Mouse (Mus musculus) embryonic facial prominence, embryonic 10.5 days (tissue): ENCODE results near the gene Mcub. TPM values are rescaled to one million over a fixed set of nuclear protein-coding genes. Genes with fewer than 3 reads are reported as not detected.

Experiments used
- DNase-seq: peaks from one replicate; pipeline ENCODE4 v3.0.0-alpha.2; 2017; ENCODE audit warnings: low spot score
- H3K27ac ChIP-seq: fragments of 300-500 bp; sonication (generic); replicated peaks from 2 replicates; pipeline ENCODE4 v1.5.1; 2016; ENCODE audit warnings: mild to moderate bottlenecking
- H3K27me3 ChIP-seq: fragments of 300-500 bp; sonication (generic); replicated peaks from 2 replicates; pipeline ENCODE4 v1.6.1; 2016; ENCODE audit warnings: low read depth, mild to moderate bottlenecking; ENCODE audit not compliant: poor library complexity, severe bottlenecking
- H3K36me3 ChIP-seq: fragments of 300-500 bp; sonication (generic); replicated peaks from 2 replicates; pipeline ENCODE4 v1.6.1; 2016; ENCODE audit warnings: mild to moderate bottlenecking, moderate library complexity
- H3K4me1 ChIP-seq: fragments of 300-500 bp; sonication (generic); 2 replicates; pipeline ENCODE4 v1.6.1; 2016
- H3K4me3 ChIP-seq: fragments of 300-500 bp; sonication (generic); 2 replicates; pipeline ENCODE4 v1.5.1; 2016; ENCODE audit warnings: mild to moderate bottlenecking, moderate library complexity
- H3K9me3 ChIP-seq: fragments of 300-500 bp; sonication (generic); 2 replicates; pipeline ENCODE4 v1.6.1; 2016; ENCODE audit warnings: mild to moderate bottlenecking
- WGBS: fragments of 180-500 bp; shearing (Covaris S2); methylation state at CpG from one replicate; pipeline ENCODE4 v1.1.7; 2016; 5-methylcytosine and 5-hydroxymethylcytosine counted together
- polyA plus RNA-seq: library from polyadenylated mRNA; unstranded; fragments of >200 nt; fragmentation: Nextera tagmentation; extraction: Ambion mirVana; gene quantifications from 2 replicates; pipeline ENCODE4 v1.2.1, GENCODE M21; 2016

Gene Mcub
- polyA plus RNA-seq, 1 experiment from 2014 or later: 1.4 TPM

DNA sequence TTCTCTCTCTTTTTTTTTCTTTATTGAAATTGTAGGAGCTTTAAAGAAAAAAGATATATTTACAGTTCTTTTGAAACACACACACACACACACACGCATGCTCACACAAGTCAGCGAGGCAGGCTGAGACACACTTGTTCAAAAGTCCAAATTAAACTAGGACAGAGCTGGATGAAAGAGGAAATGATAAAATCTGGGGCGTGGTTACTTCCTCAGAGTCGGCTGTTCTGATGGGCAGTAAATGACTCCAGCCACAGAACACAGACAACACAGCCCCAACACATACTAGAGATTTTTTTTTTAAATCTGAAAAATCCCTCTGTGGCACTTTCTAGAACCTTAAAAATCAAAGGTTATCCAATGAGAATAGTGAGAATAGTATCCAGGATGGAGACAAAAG is 26.2 kb downstream of the Mcub start:
- WGBS: 79% methylated on average over 4 of the region's 4 CpGs
- H3K9me3 ChIP-seq: no peaks in the 10 kb centered on the region

DNA sequence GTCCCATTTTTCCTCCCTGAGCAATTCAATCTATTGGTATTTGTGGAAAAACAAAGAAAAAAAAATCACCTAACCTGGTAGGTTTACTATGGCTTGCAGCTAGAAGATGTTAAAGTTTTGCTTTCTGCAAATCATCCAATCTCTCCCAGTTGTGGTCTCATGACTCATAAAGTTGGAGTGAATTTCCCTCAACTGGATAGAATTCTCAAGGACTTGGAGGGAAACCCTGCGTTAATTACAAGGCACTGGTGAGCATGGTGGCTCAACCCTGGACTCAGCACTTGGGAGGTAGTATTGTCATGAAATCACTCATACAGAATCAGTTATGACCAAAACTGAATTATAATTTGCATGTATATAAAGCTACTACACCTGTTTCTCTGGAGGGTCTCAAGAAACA is 28.7 kb downstream of the Mcub start:
- Histone ChIP-seq H3K4me3 (no peak overlapping the region), H3K27ac (no peak overlapping the region), H3K36me3 (no peaks in the 10 kb centered on the region), H3K27me3 (no peaks in the 10 kb centered on the region), H3K4me1 (peaks cover 7% of the 10 kb centered on the region), H3K9me3 (no peaks in the 10 kb centered on the region)
- WGBS: 94% methylated on average over 1 of the region's 1 CpGs
- no peak for DNase-seq

More for the DNA sequence above, 26.2 kb downstream of the Mcub start:
- no peak overlapping the region for H3K27ac ChIP-seq
- no peaks in the 10 kb centered on the region for H3K27me3 ChIP-seq
- no peaks in the 10 kb centered on the region for H3K4me1 ChIP-seq
- no peaks in the 10 kb centered on the region for H3K36me3 ChIP-seq
- no peak for DNase-seq
- H3K4me3 ChIP-seq: no peak overlapping the region

- H3K4me1 ChIP-seq: peaks cover 7% of the 10 kb centered on the region
- no peak overlapping the region for H3K27ac ChIP-seq
- 91% methylated on average over 2 of the region's 2 CpGs for WGBS
- no peak overlapping the region for H3K4me3 ChIP-seq
- DNase-seq: no peak
- H3K36me3 ChIP-seq: no peaks in the 10 kb centered on the region
- no peaks in the 10 kb centered on the region for H3K27me3 ChIP-seq
- no peaks in the 10 kb centered on the region for H3K9me3 ChIP-seq
Observed at GRCm38 (mm10) chr3:129940780-129941179, 29.2 kb downstream of the Mcub start.

- Histone ChIP-seq H3K9me3 (no peaks in the 10 kb centered on the region), H3K27ac (no peak overlapping the region), H3K4me1 (peaks cover 7% of the 10 kb centered on the region), H3K36me3 (no peaks in the 10 kb centered on the region), H3K27me3 (no peaks in the 10 kb centered on the region), H3K4me3 (no peak overlapping the region)
- 61% methylated on average over 7 of the region's 7 CpGs for WGBS
- DNase-seq: no peak
Observed at GRCm38 (mm10) chr3:129939058-129939457, 30.9 kb downstream of the Mcub start.

DNA sequence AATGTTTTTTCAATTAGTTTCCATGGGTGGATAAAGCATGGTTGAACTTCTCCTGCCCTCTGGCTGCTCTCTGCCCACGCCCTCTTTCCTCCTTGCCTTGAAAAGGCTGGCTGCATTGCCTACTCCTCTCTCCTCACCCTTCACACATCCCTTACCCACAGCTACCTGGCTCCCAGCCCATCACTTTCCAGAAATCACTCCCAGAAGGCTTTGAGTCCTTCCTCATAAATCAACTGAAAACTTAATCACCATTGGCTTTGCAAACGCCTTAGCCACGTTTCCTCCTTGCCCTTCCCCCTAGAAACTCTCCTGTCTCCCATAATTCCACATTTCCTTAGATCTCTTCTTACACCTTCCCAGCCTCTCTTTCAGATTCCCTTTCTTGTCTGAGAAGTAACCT is 32.2 kb downstream of the Mcub start:
- H3K27me3 ChIP-seq: no peaks in the 10 kb centered on the region
- no peaks in the 10 kb centered on the region for H3K9me3 ChIP-seq
- H3K4me3 ChIP-seq: no peak overlapping the region
- H3K4me1 ChIP-seq: peaks cover 7% of the 10 kb centered on the region
- 67% methylated on average over 3 of the region's 3 CpGs for WGBS
- H3K27ac ChIP-seq: no peak overlapping the region
- no peaks in the 10 kb centered on the region for H3K36me3 ChIP-seq
- no peak for DNase-seq

GRCm38 (mm10) chr3:129936561-129936960 is 33.4 kb downstream of the Mcub start:
- no peaks in the 10 kb centered on the region for H3K36me3 ChIP-seq
- no peak overlapping the region for H3K4me3 ChIP-seq
- H3K27me3 ChIP-seq: no peaks in the 10 kb centered on the region
- no peak for DNase-seq
- H3K4me1 ChIP-seq: peaks cover 7% of the 10 kb centered on the region
- H3K9me3 ChIP-seq: no peaks in the 10 kb centered on the region
- H3K27ac ChIP-seq: no peak overlapping the region
- WGBS: 58% methylated on average over 9 of the region's 9 CpGs

DNA sequence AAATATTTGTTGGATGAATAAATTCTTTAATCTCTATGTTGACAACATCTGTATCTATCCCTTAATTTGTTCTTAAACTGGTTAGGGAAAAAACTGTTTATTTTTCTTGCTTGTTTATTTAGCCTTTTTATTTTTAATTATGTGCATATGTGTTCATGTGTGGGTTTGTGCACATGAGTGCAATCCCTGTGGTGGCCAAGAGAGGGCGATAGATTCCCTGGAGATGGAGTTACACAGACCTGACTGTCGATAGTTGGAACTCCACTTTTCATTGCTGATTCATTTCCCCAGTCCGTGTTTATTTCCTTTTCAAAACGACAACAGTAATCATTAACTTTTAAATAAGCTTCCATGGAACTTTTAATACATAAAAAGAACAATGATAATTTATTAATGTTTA is 37.6 kb downstream of the Mcub start:
- H3K27ac ChIP-seq: no peak overlapping the region
- no peak overlapping the region for H3K4me3 ChIP-seq
- H3K36me3 ChIP-seq: no peaks in the 10 kb centered on the region
- no peaks in the 10 kb centered on the region for H3K4me1 ChIP-seq
- H3K27me3 ChIP-seq: no peaks in the 10 kb centered on the region
- DNase-seq: peak; percentile 39
- WGBS: 48% methylated on average over 4 of the region's 4 CpGs
- no peaks in the 10 kb centered on the region for H3K9me3 ChIP-seq

DNA sequence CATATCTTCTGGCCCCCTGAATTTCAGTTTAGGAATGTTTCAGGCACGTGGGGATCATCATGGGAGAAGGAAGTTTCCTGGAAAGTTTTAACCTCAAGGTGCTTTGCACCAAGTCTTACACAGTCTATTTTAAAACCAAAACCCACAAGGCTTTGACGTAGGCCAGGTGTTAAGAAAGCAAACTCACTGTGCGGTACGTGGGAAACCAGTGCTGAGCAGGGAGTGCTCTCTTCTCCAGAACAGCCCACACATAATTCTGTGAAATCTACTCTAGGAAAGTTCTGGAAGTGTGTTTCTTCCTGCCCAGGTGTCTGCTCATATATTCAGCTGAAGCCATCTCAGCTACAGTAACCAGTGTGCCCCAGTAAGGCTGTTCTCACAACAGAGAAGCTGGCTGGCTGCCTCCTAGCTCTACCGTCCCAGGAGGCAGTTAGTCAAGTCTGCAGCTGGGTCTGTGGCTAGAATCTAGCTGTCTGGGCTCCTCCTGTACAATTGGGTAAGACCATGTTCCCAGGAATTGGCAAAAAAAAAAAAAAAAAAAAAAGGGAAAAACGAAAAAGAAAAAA is 39.7 kb downstream of the Mcub start:
- no peaks in the 10 kb centered on the region for H3K4me1 ChIP-seq
- no peaks in the 10 kb centered on the region for H3K36me3 ChIP-seq
- 76% methylated on average over 6 of the region's 6 CpGs for WGBS
- no peaks in the 10 kb centered on the region for H3K27me3 ChIP-seq
- H3K4me3 ChIP-seq: no peak overlapping the region
- no peaks in the 10 kb centered on the region for H3K9me3 ChIP-seq
- DNase-seq: no peak
- no peak overlapping the region for H3K27ac ChIP-seq

- no peak overlapping the region for H3K27ac ChIP-seq
- no peak overlapping the region for H3K4me3 ChIP-seq
- no peaks in the 10 kb centered on the region for H3K27me3 ChIP-seq
- H3K4me1 ChIP-seq: no peaks in the 10 kb centered on the region
- DNase-seq: no peak
- WGBS: 89% methylated on average over 3 of the region's 3 CpGs
- H3K9me3 ChIP-seq: no peaks in the 10 kb centered on the region
- no peaks in the 10 kb centered on the region for H3K36me3 ChIP-seq
Observed at GRCm38 (mm10) chr3:129925861-129926260, 44.1 kb downstream of the Mcub start.

GRCm38 (mm10) chr3:129923581-129923980 is 46.4 kb downstream of the Mcub start:
- Histone ChIP-seq H3K9me3 (no peaks in the 10 kb centered on the region), H3K27me3 (no peaks in the 10 kb centered on the region), H3K4me3 (no peak overlapping the region), H3K36me3 (no peaks in the 10 kb centered on the region), H3K4me1 (no peaks in the 10 kb centered on the region), H3K27ac (no peak overlapping the region)
- WGBS: 89% methylated on average over 7 of the region's 7 CpGs
- DNase-seq: no peak

DNA sequence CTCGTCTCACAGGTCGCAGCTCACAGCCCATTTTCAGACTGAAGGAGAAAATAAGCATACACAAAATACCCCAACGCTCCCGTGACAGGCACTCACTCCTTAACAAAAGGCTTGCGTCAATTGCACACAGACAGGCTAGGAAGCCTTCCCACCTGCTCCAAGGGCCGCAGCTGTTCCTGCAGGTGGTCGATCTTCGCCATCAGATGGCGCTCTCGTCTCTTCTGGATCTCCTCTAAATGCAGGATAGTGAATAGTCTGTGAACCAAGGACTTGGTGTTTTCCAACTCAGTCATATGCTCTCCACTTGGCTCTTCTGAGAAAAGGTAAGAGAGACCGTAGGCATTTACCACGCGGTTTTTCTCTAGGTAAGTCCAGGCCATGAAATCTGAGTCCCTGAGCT is 51.6 kb downstream of the Mcub start:
- Histone ChIP-seq H3K27ac (no peak overlapping the region), H3K36me3 (peaks cover 18% of the 10 kb centered on the region), H3K4me1 (no peaks in the 10 kb centered on the region), H3K27me3 (no peaks in the 10 kb centered on the region), H3K4me3 (no peak overlapping the region), H3K9me3 (no peaks in the 10 kb centered on the region)
- 15% methylated on average over 13 of the region's 13 CpGs for WGBS
- DNase-seq: peak; percentile 74

GRCm38 (mm10) chr3:129917424-129917823 is 52.6 kb downstream of the Mcub start:
- no peak for DNase-seq
- no peaks in the 10 kb centered on the region for H3K27me3 ChIP-seq
- peaks cover 28% of the 10 kb centered on the region for H3K36me3 ChIP-seq
- H3K4me1 ChIP-seq: no peaks in the 10 kb centered on the region
- no peaks in the 10 kb centered on the region for H3K9me3 ChIP-seq
- WGBS: 87% methylated on average over 3 of the region's 3 CpGs
- H3K27ac ChIP-seq: no peak overlapping the region
- H3K4me3 ChIP-seq: no peak overlapping the region

- no peaks in the 10 kb centered on the region for H3K27me3 ChIP-seq
- no peak overlapping the region for H3K27ac ChIP-seq
- H3K9me3 ChIP-seq: no peaks in the 10 kb centered on the region
- no peak for DNase-seq
- H3K36me3 ChIP-seq: peaks cover 70% of the 10 kb centered on the region
- WGBS: 94% methylated on average over 13 of the region's 13 CpGs
- no peaks in the 10 kb centered on the region for H3K4me1 ChIP-seq
- no peak overlapping the region for H3K4me3 ChIP-seq
Observed at GRCm38 (mm10) chr3:129913241-129913640, 56.8 kb downstream of the Mcub start.

DNA sequence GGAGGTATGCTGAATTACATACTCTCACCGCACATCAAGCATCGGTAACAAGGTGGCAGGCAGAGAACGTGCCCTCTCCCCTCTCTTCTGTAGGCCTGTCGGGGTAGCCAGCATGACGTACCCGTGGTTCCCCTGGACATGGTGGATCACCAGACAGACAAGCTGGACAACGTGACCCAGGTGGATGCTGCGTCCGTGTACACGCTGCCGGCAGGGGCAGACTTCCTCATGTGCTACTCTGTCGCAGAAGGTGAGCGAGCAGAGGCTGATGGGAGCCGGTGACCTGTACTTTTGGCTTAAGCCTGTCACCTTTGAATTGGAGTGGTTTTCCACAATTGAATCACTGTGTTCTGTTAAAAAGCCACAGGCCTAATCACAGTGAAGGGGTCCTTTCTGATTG is 58.0 kb downstream of the Mcub start:
- H3K4me3 ChIP-seq: no peak overlapping the region
- WGBS: 93% methylated on average over 14 of the region's 14 CpGs
- no peaks in the 10 kb centered on the region for H3K9me3 ChIP-seq
- no peaks in the 10 kb centered on the region for H3K27me3 ChIP-seq
- peaks cover 82% of the 10 kb centered on the region for H3K36me3 ChIP-seq
- no peak overlapping the region for H3K27ac ChIP-seq
- DNase-seq: no peak
- no peaks in the 10 kb centered on the region for H3K4me1 ChIP-seq
